In the genomic region with DNA sequence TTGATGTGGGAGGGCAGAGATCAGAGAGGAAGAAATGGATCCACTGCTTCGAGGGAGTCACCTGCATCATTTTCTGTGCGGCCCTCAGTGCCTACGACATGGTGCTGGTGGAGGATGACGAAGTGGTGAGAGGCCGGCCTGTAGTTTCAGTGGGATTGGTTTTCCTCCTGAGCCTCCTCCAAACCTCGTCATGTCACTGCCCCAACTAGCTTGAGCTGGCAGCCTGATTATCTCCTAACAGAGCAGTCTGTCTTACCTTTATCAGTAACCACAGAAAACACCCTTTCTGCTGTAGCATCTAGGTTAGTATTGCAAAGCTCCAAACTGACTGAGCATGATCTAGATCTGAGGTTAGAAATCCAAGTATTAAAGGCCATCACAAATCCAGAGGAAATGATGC, we compare ENCODE assay signal across 21 mouse cellular contexts. TPM values are rescaled to one million over a fixed set of nuclear protein-coding genes. Genes with fewer than 3 reads are reported as not detected.
A peak's percentile ranks its signal among the peaks of the same experiment; 100 is the strongest.
DNase-seq lines count a peak whose midpoint lies in the region; ATAC-seq lines count a peak whose summit lies in the region.
"Had no signal": no experiment of that assay in that cellular context is flagged by ENCODE, and none has a peak within 500 bp of the region (broad histone marks: within the 10 kb centered on the region; RNA-seq: fewer than 3 reads in every experiment).

No protein-coding gene starts in this region.

- no peak overlapping the region for H3K4me3 ChIP-seq in intestine, embryonic 16.5 days (ENCODE audit: low read length)
- no peak overlapping the region for H3K4me3 ChIP-seq in intestine, embryonic 15.5 days (replicated peaks)
- peak overlapping the region; percentile 24; the same call in 1 of the 2 replicates for H3K4me3 ChIP-seq in liver, embryonic 12.5 days
- H3K4me3 ChIP-seq: heart, embryonic 15.5 days; hindbrain, embryonic 10.5 days; neural tube, embryonic 12.5 days had no signal

- H3K4me2 ChIP-seq in intestine, embryonic 16.5 days (ENCODE audit: low read depth, low read length) = no peak overlapping the region
- H3K4me2 ChIP-seq in intestine, embryonic 15.5 days (replicated peaks) = no peak overlapping the region
- H3K4me2 ChIP-seq in liver, embryonic 12.5 days = peak overlapping the region; percentile 68
- H3K4me2 ChIP-seq: heart, embryonic 15.5 days; midbrain, embryonic 11.5 days; neural tube, embryonic 12.5 days had no signal

- no peak overlapping the region for H3K9ac ChIP-seq in intestine, embryonic 16.5 days (ENCODE audit: low read depth, low read length)
- no peak overlapping the region for H3K9ac ChIP-seq in intestine, embryonic 15.5 days
- H3K9ac ChIP-seq in liver, embryonic 12.5 days = peak overlapping the region; percentile 69
- H3K9ac ChIP-seq: forebrain, postnatal 0 days; heart, embryonic 15.5 days; neural tube, embryonic 12.5 days had no signal

- DNase-seq in c-Kit-positive CD71-positive TER-119-positive erythroid progenitor cells, embryonic 14.5 days (ENCODE audit: low spot score) = peak; percentile 74
- DNase-seq in urinary bladder, postnatal 25 days (ENCODE audit: low spot score) = no peak
- no peak for DNase-seq in kidney, postnatal 36 days
- DNase-seq: B cell, adult 2 months; cerebellum, adult 9-11 months; forebrain, postnatal 0 days; kidney, adult 2 months; kidney, postnatal 25 days; lung, adult 2 months; lung, postnatal 36 days; right cerebral cortex, adult 18-20 months; thymus, adult 18-20 months had no signal

- H3K9me3 ChIP-seq in intestine, embryonic 16.5 days (ENCODE audit: control insufficient read depth, low read length) = no peaks in the 10 kb centered on the region
- no peaks in the 10 kb centered on the region for H3K9me3 ChIP-seq in intestine, embryonic 15.5 days
- H3K9me3 ChIP-seq in liver, embryonic 12.5 days (replicated peaks) = no peaks in the 10 kb centered on the region
- H3K9me3 ChIP-seq: heart, embryonic 15.5 days; hindbrain, embryonic 10.5 days; neural tube, embryonic 12.5 days had no signal

- no peaks in the 10 kb centered on the region for H3K4me1 ChIP-seq in intestine, embryonic 16.5 days (ENCODE audit: control insufficient read depth, insufficient read depth, low read length)
- no peaks in the 10 kb centered on the region for H3K4me1 ChIP-seq in intestine, embryonic 15.5 days (replicated peaks)
- peaks cover 85% of the 10 kb centered on the region for H3K4me1 ChIP-seq in liver, embryonic 12.5 days
- H3K4me1 ChIP-seq: hindbrain, embryonic 10.5 days; neural tube, embryonic 12.5 days had no signal

- ATAC-seq in intestine, embryonic 16.5 days = peak; percentile 58
- ATAC-seq in intestine, embryonic 15.5 days = no peak; the same call in 1 of the 2 replicates
- ATAC-seq in liver, embryonic 12.5 days = peak; percentile 78
- peak; percentile 69 for ATAC-seq in megakaryocyte-erythroid progenitor cell, adult 5-6 weeks (replicated peaks; ENCODE audit: low FRiP score, low TSS enrichment, poor library complexity, severe bottlenecking)
- ATAC-seq: forebrain, postnatal 0 days had no signal

- H3K27me3 ChIP-seq in intestine, embryonic 16.5 days (replicated peaks; ENCODE audit: control insufficient read depth, insufficient read depth, low read length) = no peaks in the 10 kb centered on the region
- H3K27me3 ChIP-seq in intestine, embryonic 15.5 days (replicated peaks) = no peaks in the 10 kb centered on the region
- H3K27me3 ChIP-seq in liver, embryonic 12.5 days (replicated peaks) = no peaks in the 10 kb centered on the region
- H3K27me3 ChIP-seq: heart, embryonic 15.5 days; neural tube, embryonic 12.5 days had no signal

- H3K36me3 ChIP-seq in intestine, embryonic 16.5 days (ENCODE audit: control insufficient read depth, insufficient read depth, low read length) = no peaks in the 10 kb centered on the region
- H3K36me3 ChIP-seq in intestine, embryonic 15.5 days = no peaks in the 10 kb centered on the region
- peaks cover 7% of the 10 kb centered on the region; the same call in 1 of the 2 replicates for H3K36me3 ChIP-seq in liver, embryonic 12.5 days
- H3K36me3 ChIP-seq: heart, embryonic 15.5 days; hindbrain, embryonic 10.5 days; neural tube, embryonic 12.5 days had no signal

- H3K27ac ChIP-seq in intestine, embryonic 16.5 days (ENCODE audit: low read length) = no peak overlapping the region
- H3K27ac ChIP-seq in intestine, embryonic 15.5 days = no peak overlapping the region
- peak overlapping the region; percentile 99 for H3K27ac ChIP-seq in liver, embryonic 12.5 days
- H3K27ac ChIP-seq: heart, embryonic 15.5 days; hindbrain, embryonic 10.5 days; neural tube, embryonic 12.5 days had no signal

- WGBS in intestine, embryonic 16.5 days = 77% methylated on average over 6 of the region's 6 CpGs
- 81% methylated on average over 6 of the region's 6 CpGs for WGBS in intestine, embryonic 15.5 days
- WGBS in liver, embryonic 12.5 days (ENCODE audit: insufficient replicate concordance) = 31% methylated on average over 6 of the region's 6 CpGs

RNA-seq across cellular contexts. Expression of gene Gnat2, which starts 5.7 kb away (rescaled TPM):
- polyA plus RNA-seq in intestine, embryonic 16.5 days (2015; fragmentation: Nextera tagmentation; extraction: Ambion mirVana) = 1.9 and 2.7 TPM in 2 replicates
- polyA plus RNA-seq in intestine, embryonic 15.5 days (2015; fragmentation: Nextera tagmentation; extraction: Ambion mirVana) = 1.9 and 2.8 TPM in 2 replicates
- polyA plus RNA-seq in liver, embryonic 12.5 days (2016; fragmentation: Nextera tagmentation; extraction: Ambion mirVana) = 2.7 and 3.3 TPM in 2 replicates
- total RNA-seq in megakaryocyte-erythroid progenitor cell, adult 5-6 weeks (2014; fragmentation: Nextera tagmentation) = 0.64 TPM in 1 of 2 replicates, not detected in the other
- total RNA-seq in megakaryocyte-erythroid progenitor cell, adult 5-6 weeks (2017) = 1.7 TPM in 1 of 2 replicates, not detected in the other
- total RNA-seq: layer of hippocampus, postnatal 10 days had no signal
- polyA plus RNA-seq: lung, adult 2 months had no signal

RNA-seq across cellular contexts. Expression of gene Ampd2, which starts 11.9 kb away (rescaled TPM):
- 46.9 and 48.9 TPM in 2 replicates for polyA plus RNA-seq in intestine, embryonic 16.5 days (2015; fragmentation: Nextera tagmentation; extraction: Ambion mirVana)
- polyA plus RNA-seq in intestine, embryonic 15.5 days (2015; fragmentation: Nextera tagmentation; extraction: Ambion mirVana) = 49.9 and 53.6 TPM in 2 replicates
- 77.4 and 80.6 TPM in 2 replicates for polyA plus RNA-seq in liver, embryonic 12.5 days (2016; fragmentation: Nextera tagmentation; extraction: Ambion mirVana)
- 56.9 and 63.8 TPM in 2 replicates for total RNA-seq in megakaryocyte-erythroid progenitor cell, adult 5-6 weeks (2014; fragmentation: Nextera tagmentation)
- total RNA-seq in megakaryocyte-erythroid progenitor cell, adult 5-6 weeks (2017) = 23.8 and 41.6 TPM in 2 replicates

RNA-seq across cellular contexts. Expression of gene Gnai3, which starts 47.6 kb away (rescaled TPM):
- polyA plus RNA-seq in intestine, embryonic 16.5 days (2015; fragmentation: Nextera tagmentation; extraction: Ambion mirVana) = 168 and 170 TPM in 2 replicates
- 165 and 183 TPM in 2 replicates for polyA plus RNA-seq in intestine, embryonic 15.5 days (2015; fragmentation: Nextera tagmentation; extraction: Ambion mirVana)
- polyA plus RNA-seq in liver, embryonic 12.5 days (2016; fragmentation: Nextera tagmentation; extraction: Ambion mirVana) = 89.0 and 91.7 TPM in 2 replicates
- total RNA-seq in megakaryocyte-erythroid progenitor cell, adult 5-6 weeks (2014; fragmentation: Nextera tagmentation) = 59.5 and 66.7 TPM in 2 replicates
- total RNA-seq in megakaryocyte-erythroid progenitor cell, adult 5-6 weeks (2017) = 114 and 126 TPM in 2 replicates

RNA-seq across cellular contexts. Expression of gene Gstm4, which starts 53.6 kb away (rescaled TPM):
- 47.9 and 49.2 TPM in 2 replicates for polyA plus RNA-seq in intestine, embryonic 16.5 days (2015; fragmentation: Nextera tagmentation; extraction: Ambion mirVana)
- 33.0 and 33.9 TPM in 2 replicates for polyA plus RNA-seq in intestine, embryonic 15.5 days (2015; fragmentation: Nextera tagmentation; extraction: Ambion mirVana)
- polyA plus RNA-seq in liver, embryonic 12.5 days (2016; fragmentation: Nextera tagmentation; extraction: Ambion mirVana) = 16.2 and 16.6 TPM in 2 replicates
- total RNA-seq in megakaryocyte-erythroid progenitor cell, adult 5-6 weeks (2014; fragmentation: Nextera tagmentation) = 2.8 and 3.6 TPM in 2 replicates
- 1.7 and 2.9 TPM in 2 replicates for total RNA-seq in megakaryocyte-erythroid progenitor cell, adult 5-6 weeks (2017)

RNA-seq across cellular contexts. Expression of gene Gpr61, which starts 56.4 kb away (rescaled TPM):
- 0.11 and 0.13 TPM in 2 replicates for polyA plus RNA-seq in intestine, embryonic 16.5 days (2015; fragmentation: Nextera tagmentation; extraction: Ambion mirVana)
- 0.15 and 0.21 TPM in 2 replicates for polyA plus RNA-seq in intestine, embryonic 15.5 days (2015; fragmentation: Nextera tagmentation; extraction: Ambion mirVana)
- polyA plus RNA-seq in liver, embryonic 12.5 days (2016; fragmentation: Nextera tagmentation; extraction: Ambion mirVana) = 0.04 TPM in 1 of 2 replicates, not detected in the other
- total RNA-seq in megakaryocyte-erythroid progenitor cell, adult 5-6 weeks (2014; fragmentation: Nextera tagmentation) = not detected in 2 replicates
- not detected in 2 replicates for total RNA-seq in megakaryocyte-erythroid progenitor cell, adult 5-6 weeks (2017)
- polyA plus RNA-seq: kidney, adult 2 months; lung, adult 2 months had no signal
